Mouse (Mus musculus) limb, embryonic 15.5 days (tissue): ENCODE data around the gene Wdr25. TPM values are rescaled to one million over a fixed set of nuclear protein-coding genes. Genes with fewer than 3 reads are reported as not detected.

Source experiments
- ATAC-seq: fragments of 200-750 bp; cut with Nextera tagmentation; 2 replicates; pipeline ENCODE4 v1.8.0; 2017; ENCODE audit warnings: low read depth, moderate TSS enrichment; ENCODE audit not compliant: insufficient number of reproducible peaks, low FRiP score, low TSS enrichment
- H3K27ac ChIP-seq: fragments of 300-500 bp; sonication (generic); 2 replicates; pipeline ENCODE4 v1.5.1; 2015; ENCODE audit warnings: moderate library complexity, mild to moderate bottlenecking, inconsistent platforms
- H3K27me3 ChIP-seq: fragments of 300-500 bp; sonication (generic); 2 replicates; pipeline ENCODE4 v1.6.1; 2015; ENCODE audit warnings: inconsistent platforms
- H3K36me3 ChIP-seq: fragments of 300-500 bp; sonication (generic); 2 replicates; pipeline ENCODE4 v1.6.1; 2015; ENCODE audit warnings: inconsistent platforms
- H3K4me1 ChIP-seq: fragments of 300-500 bp; sonication (generic); 2 replicates; pipeline ENCODE4 v1.6.1; 2015; ENCODE audit warnings: inconsistent platforms
- H3K4me2 ChIP-seq: fragments of 300-500 bp; sonication (generic); 2 replicates; pipeline ENCODE4 v1.6.1; 2015; ENCODE audit warnings: mild to moderate bottlenecking, inconsistent platforms
- H3K4me3 ChIP-seq: fragments of 300-500 bp; sonication (generic); 2 replicates; pipeline ENCODE4 v1.5.1; 2015; ENCODE audit warnings: mild to moderate bottlenecking, inconsistent platforms
- H3K9ac ChIP-seq: fragments of 300-500 bp; sonication (generic); 2 replicates; pipeline ENCODE4 v1.6.1; 2015; ENCODE audit warnings: inconsistent platforms
- H3K9me3 ChIP-seq: fragments of 300-500 bp; sonication (generic); 2 replicates; pipeline ENCODE4 v1.6.1; 2016; ENCODE audit warnings: inconsistent platforms
- WGBS: fragments of 180-500 bp; shearing (Covaris S2); methylation state at CpG from one replicate; pipeline ENCODE4 v1.1.7; 2015; 5-methylcytosine and 5-hydroxymethylcytosine counted together
- polyA plus RNA-seq: library from polyadenylated mRNA; unstranded; fragments of >200 nt; fragmentation: Nextera tagmentation; extraction: Ambion mirVana; gene quantifications from 2 replicates; pipeline ENCODE4 v1.2.1, GENCODE M21; 2015

The Wdr25 gene
- polyA plus RNA-seq, 1 experiment from 2014 or later: 7.8 TPM

DNA sequence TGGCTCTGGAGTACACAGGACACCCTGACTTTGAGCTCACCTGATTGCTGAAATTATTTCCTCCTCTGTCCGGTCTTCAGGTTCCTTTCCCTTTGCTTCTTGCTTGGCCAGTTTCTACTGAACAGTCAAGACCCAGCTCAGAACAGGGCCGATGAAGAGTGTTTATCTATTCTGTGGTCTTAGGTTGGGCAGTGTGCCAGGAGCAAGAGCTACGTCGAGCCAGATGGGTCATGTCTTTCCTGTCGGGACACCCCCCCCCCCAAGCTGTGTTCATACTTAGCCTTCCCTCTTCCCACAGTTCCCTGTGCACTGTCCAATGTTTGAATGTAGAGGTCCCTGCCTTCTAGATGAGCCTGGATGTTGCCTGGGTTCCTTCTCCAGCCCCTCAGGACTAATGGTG is 7.9 kb downstream of the Wdr25 start:
- Histone ChIP-seq H3K27ac (no peak overlapping the region), H3K9me3 (no peaks in the 10 kb centered on the region), H3K9ac (no peak overlapping the region), H3K4me3 (no peak overlapping the region), H3K36me3 (peaks cover 8% of the 10 kb centered on the region; the same call in 1 of the 2 replicates), H3K4me1 (peaks cover 29% of the 10 kb centered on the region), H3K4me2 (no peak overlapping the region), H3K27me3 (0 out of 2 replicates have a peak, but pooled peaks cover 6% of the 10 kb centered on the region)
- 68% methylated on average over 5 of the region's 5 CpGs for WGBS
- ATAC-seq: no peak

DNA sequence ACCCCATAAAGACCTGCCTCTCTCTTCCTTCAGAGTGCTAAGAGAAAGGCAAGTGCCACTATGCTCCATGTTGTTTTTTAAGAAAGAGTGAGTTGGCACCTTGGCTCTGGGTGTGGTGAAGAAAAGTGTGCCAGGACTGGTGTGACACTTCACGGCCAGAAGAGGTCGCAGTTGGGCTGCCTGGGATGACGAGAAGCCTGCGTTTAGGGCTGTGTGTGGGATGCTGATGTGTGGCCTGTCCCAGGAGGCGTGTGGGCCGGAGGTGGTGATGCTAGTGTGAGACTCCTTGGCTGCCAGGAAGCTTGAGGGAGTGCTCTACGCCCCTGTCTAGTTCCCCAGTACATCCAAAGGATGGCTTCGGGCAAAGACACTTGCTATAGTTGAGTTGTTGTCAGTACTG is 9.5 kb downstream of the Wdr25 start:
- peaks cover 13% of the 10 kb centered on the region; the same call in 1 of the 2 replicates for H3K27me3 ChIP-seq
- peaks cover 34% of the 10 kb centered on the region for H3K4me1 ChIP-seq
- H3K9ac ChIP-seq: no peak overlapping the region
- ATAC-seq: no peak
- H3K4me3 ChIP-seq: no peak overlapping the region
- H3K27ac ChIP-seq: no peak overlapping the region
- 19% methylated on average over 8 of the region's 8 CpGs for WGBS
- H3K36me3 ChIP-seq: peaks cover 6% of the 10 kb centered on the region; the same call in 1 of the 2 replicates
- no peaks in the 10 kb centered on the region for H3K9me3 ChIP-seq
- H3K4me2 ChIP-seq: no peak overlapping the region

DNA sequence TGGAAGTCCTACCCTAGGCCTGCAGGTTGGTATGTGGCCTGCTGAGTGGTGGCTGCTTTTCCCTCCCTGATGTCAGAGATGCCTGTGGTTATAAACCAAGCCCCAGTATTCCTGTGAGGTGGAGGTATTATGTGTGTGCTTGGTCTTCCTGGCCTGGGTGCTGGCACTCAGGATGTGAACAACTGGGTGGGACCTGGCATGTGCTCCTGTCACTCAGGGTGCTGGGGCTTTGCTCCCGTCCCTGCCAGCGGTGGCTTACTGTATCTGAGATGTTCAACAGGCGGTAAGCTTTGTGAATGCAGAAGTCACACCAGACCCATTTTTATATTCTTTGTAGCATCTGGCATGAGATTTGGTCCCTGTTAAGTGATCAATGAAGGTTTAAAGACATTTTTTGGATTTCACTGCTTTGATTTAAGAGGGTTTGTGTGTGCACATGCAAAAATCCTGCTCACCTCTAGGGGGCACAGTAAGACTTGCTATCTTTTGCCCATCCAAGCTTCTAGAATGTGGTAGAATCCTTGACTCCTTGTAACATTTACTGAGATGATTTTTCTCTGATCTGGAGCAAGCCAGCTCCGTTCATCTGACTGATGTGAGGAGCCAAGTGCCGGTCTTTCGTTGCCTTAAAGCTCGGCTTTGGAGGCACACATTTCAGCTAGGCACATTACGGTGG is 10.3 kb downstream of the Wdr25 start:
- no peak overlapping the region for H3K9ac ChIP-seq
- H3K4me3 ChIP-seq: no peak overlapping the region
- H3K4me2 ChIP-seq: no peak overlapping the region
- H3K9me3 ChIP-seq: no peaks in the 10 kb centered on the region
- peak overlapping the region; percentile 47 for H3K27ac ChIP-seq
- 39% methylated on average over 8 of the region's 8 CpGs for WGBS
- peaks cover 34% of the 10 kb centered on the region for H3K4me1 ChIP-seq
- ATAC-seq: no peak
- H3K27me3 ChIP-seq: peaks cover 15% of the 10 kb centered on the region; the same call in 1 of the 2 replicates
- no peaks in the 10 kb centered on the region for H3K36me3 ChIP-seq

GRCm38 (mm10) chr12:108904276-108904653 is 10.8 kb downstream of the Wdr25 start:
- Histone ChIP-seq H3K36me3 (no peaks in the 10 kb centered on the region), H3K4me2 (no peak overlapping the region), H3K9ac (no peak overlapping the region), H3K9me3 (no peaks in the 10 kb centered on the region), H3K4me3 (no peak overlapping the region), H3K27me3 (peaks cover 15% of the 10 kb centered on the region; the same call in 1 of the 2 replicates), H3K27ac (peak overlapping the region; percentile 47; the same call in 1 of the 2 replicates), H3K4me1 (peaks cover 37% of the 10 kb centered on the region)
- 15% methylated on average over 8 of the region's 8 CpGs for WGBS
- no peak for ATAC-seq

GRCm38 (mm10) chr12:108905620-108906302 is 12.3 kb downstream of the Wdr25 start:
- WGBS: 60% methylated on average over 14 of the region's 14 CpGs
- Histone ChIP-seq H3K4me1 (peaks cover 42% of the 10 kb centered on the region), H3K27ac (no peak overlapping the region), H3K9me3 (no peaks in the 10 kb centered on the region), H3K9ac (no peak overlapping the region), H3K4me2 (no peak overlapping the region), H3K4me3 (no peak overlapping the region), H3K27me3 (peaks cover 15% of the 10 kb centered on the region; the same call in 1 of the 2 replicates), H3K36me3 (no peaks in the 10 kb centered on the region)
- ATAC-seq: no peak

DNA sequence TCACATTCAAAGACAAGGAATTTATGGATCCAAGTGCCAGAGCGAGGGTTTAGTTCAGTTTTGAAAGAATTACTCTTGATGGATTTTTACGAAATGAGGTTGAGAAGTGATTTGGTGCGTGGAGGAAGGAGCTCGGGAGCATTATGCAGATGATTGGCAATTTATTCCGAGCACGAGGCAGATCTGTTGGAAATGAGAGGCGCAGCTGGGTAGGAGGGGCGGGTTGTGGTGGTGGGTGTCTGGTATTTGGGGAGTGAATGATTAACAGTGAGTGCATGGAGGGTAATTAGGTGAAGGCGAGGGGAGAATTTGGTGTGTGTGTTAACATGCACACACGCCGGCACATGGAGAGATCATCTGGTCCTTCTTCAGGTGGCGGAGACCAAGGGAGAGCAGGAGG is 13.0 kb downstream of the Wdr25 start:
- Histone ChIP-seq H3K36me3 (no peaks in the 10 kb centered on the region), H3K9me3 (no peaks in the 10 kb centered on the region), H3K27ac (no peak overlapping the region), H3K4me2 (no peak overlapping the region), H3K4me1 (peaks cover 44% of the 10 kb centered on the region), H3K9ac (no peak overlapping the region), H3K27me3 (peaks cover 18% of the 10 kb centered on the region; the same call in 1 of the 2 replicates), H3K4me3 (no peak overlapping the region)
- WGBS: 67% methylated on average over 12 of the region's 12 CpGs
- no peak for ATAC-seq

GRCm38 (mm10) chr12:108909846-108910433 is 16.5 kb downstream of the Wdr25 start:
- H3K4me2 ChIP-seq: no peak overlapping the region
- WGBS: 54% methylated on average over 8 of the region's 8 CpGs
- no peaks in the 10 kb centered on the region for H3K36me3 ChIP-seq
- H3K4me1 ChIP-seq: peaks cover 53% of the 10 kb centered on the region
- no peak overlapping the region for H3K27ac ChIP-seq
- H3K27me3 ChIP-seq: peaks cover 29% of the 10 kb centered on the region; the same call in 1 of the 2 replicates
- no peak overlapping the region for H3K4me3 ChIP-seq
- no peaks in the 10 kb centered on the region for H3K9me3 ChIP-seq
- ATAC-seq: no peak
- no peak overlapping the region for H3K9ac ChIP-seq

- H3K27ac ChIP-seq: no peak overlapping the region
- H3K4me2 ChIP-seq: no peak overlapping the region
- H3K9me3 ChIP-seq: no peaks in the 10 kb centered on the region
- H3K4me3 ChIP-seq: no peak overlapping the region
- peaks cover 61% of the 10 kb centered on the region for H3K4me1 ChIP-seq
- WGBS: 82% methylated on average over 2 of the region's 2 CpGs
- no peak for ATAC-seq
- H3K27me3 ChIP-seq: peaks cover 17% of the 10 kb centered on the region; the same call in 1 of the 2 replicates
- no peak overlapping the region for H3K9ac ChIP-seq
- H3K36me3 ChIP-seq: no peaks in the 10 kb centered on the region
Measured at GRCm38 (mm10) chr12:108912442-108912841, 19.0 kb downstream of the Wdr25 start.

- Histone ChIP-seq H3K27me3 (peaks cover 14% of the 10 kb centered on the region; the same call in 1 of the 2 replicates), H3K27ac (peak overlapping the region; percentile 77), H3K9me3 (no peaks in the 10 kb centered on the region), H3K36me3 (no peaks in the 10 kb centered on the region), H3K4me3 (no peak overlapping the region), H3K9ac (no peak overlapping the region), H3K4me1 (peaks cover 75% of the 10 kb centered on the region), H3K4me2 (no peak overlapping the region)
- no peak for ATAC-seq
- 35% methylated on average over 3 of the region's 3 CpGs for WGBS
Measured at GRCm38 (mm10) chr12:108914198-108914597, 20.8 kb downstream of the Wdr25 start.

GRCm38 (mm10) chr12:108914709-108915340 is 21.4 kb downstream of the Wdr25 start:
- Histone ChIP-seq H3K27ac (peak overlapping the region; percentile 77), H3K9ac (no peak overlapping the region), H3K4me1 (peaks cover 75% of the 10 kb centered on the region), H3K4me2 (no peak overlapping the region), H3K4me3 (no peak overlapping the region), H3K36me3 (no peaks in the 10 kb centered on the region), H3K9me3 (no peaks in the 10 kb centered on the region), H3K27me3 (peaks cover 14% of the 10 kb centered on the region; the same call in 1 of the 2 replicates)
- WGBS: 11% methylated on average over 12 of the region's 12 CpGs
- ATAC-seq: peak; percentile 11; the same call in 1 of the 2 replicates

DNA sequence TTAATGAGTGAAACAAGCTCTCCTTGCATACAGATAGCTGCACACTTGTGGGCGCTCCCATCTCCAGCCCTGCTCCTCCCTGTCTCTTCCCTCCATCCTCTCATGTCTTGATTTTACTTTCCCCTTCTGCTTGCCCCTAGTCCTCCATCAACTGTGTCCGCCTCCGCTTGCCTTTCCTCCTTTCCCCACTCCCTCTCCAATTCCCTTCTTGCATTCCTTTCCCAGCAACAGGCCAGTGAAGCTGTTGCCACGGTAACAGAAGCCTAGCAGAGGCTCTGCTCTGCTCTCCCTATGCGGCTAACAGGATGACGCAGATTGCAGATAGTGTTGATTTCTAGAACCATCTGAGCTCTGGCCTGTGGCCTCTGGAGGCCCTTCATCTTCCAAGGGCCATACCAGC is 22.5 kb downstream of the Wdr25 start:
- Histone ChIP-seq H3K9ac (no peak overlapping the region), H3K27ac (0 out of 2 replicates have a peak overlapping the region, but pooled peaks have one; percentile 2), H3K36me3 (no peaks in the 10 kb centered on the region), H3K9me3 (no peaks in the 10 kb centered on the region), H3K27me3 (peaks cover 14% of the 10 kb centered on the region; the same call in 1 of the 2 replicates), H3K4me3 (no peak overlapping the region), H3K4me1 (peaks cover 71% of the 10 kb centered on the region), H3K4me2 (no peak overlapping the region)
- 24% methylated on average over 6 of the region's 6 CpGs for WGBS
- no peak for ATAC-seq
